Mouse (Mus musculus) spleen, adult 2 months (tissue): ENCODE measurements around the gene Metrn.

ENCODE experiments used
- CTCF ChIP-seq: fragments of 200-500 bp; IDR thresholded peaks from 2 replicates; pipeline ENCODE4 v1.5.1; 2011; ENCODE audit warnings: mild to moderate bottlenecking, inconsistent platforms; ENCODE audit not compliant: insufficient read depth, insufficient read length, insufficient replicate concordance; ENCODE audit errors: extremely low read depth
- POLR2A ChIP-seq: fragments of 200-500 bp; IDR thresholded peaks from 2 replicates; pipeline ENCODE4 v1.6.1; 2011; ENCODE audit warnings: low read depth, low read length, inconsistent platforms

GRCm38 (mm10) chr17:25818851-25819780 is 22.2 kb upstream of the Metrn start:
- no peak for TF ChIP-seq CTCF
- TF ChIP-seq POLR2A = no peak
